ENCODE assay signal across 20 mouse cellular contexts in genomic region chr5:13358770-13359169, GRCm38 (mm10).
"Had no signal": no experiment of that assay in that cellular context is flagged by ENCODE, and none has a peak within 500 bp of the region (broad histone marks: within the 10 kb centered on the region; RNA-seq: fewer than 3 reads in every experiment).

No protein-coding gene starts in this region.

- H3K36me3 ChIP-seq: liver, embryonic 13.5 days; midbrain, embryonic 10.5 days; midbrain, embryonic 15.5 days; neural tube, embryonic 12.5 days; neural tube, embryonic 15.5 days had no signal

- H3K27me3 ChIP-seq: liver, embryonic 13.5 days; megakaryocyte, embryonic 14.5 days; midbrain, embryonic 15.5 days; neural tube, embryonic 12.5 days; neural tube, embryonic 15.5 days had no signal

- ATAC-seq: intestine, embryonic 16.5 days; midbrain, embryonic 15.5 days had no signal

- H3K4me3 ChIP-seq: layer of hippocampus, adult 2 months; liver, embryonic 13.5 days; megakaryocyte, embryonic 14.5 days; midbrain, embryonic 10.5 days; midbrain, embryonic 15.5 days; neural tube, embryonic 12.5 days; neural tube, embryonic 15.5 days had no signal

- H3K9ac ChIP-seq: liver, embryonic 13.5 days; midbrain, embryonic 15.5 days; neural tube, embryonic 12.5 days; neural tube, embryonic 15.5 days had no signal

- H3K27ac ChIP-seq: kidney, postnatal 0 days; layer of hippocampus, adult 2 months; liver, embryonic 13.5 days; midbrain, embryonic 10.5 days; midbrain, embryonic 15.5 days; neural tube, embryonic 12.5 days; neural tube, embryonic 15.5 days; stomach, postnatal 0 days had no signal

- H3K4me1 ChIP-seq: liver, embryonic 13.5 days; midbrain, embryonic 10.5 days; midbrain, embryonic 15.5 days; neural tube, embryonic 12.5 days; neural tube, embryonic 15.5 days had no signal

- H3K4me2 ChIP-seq: liver, embryonic 13.5 days; midbrain, embryonic 15.5 days; neural tube, embryonic 12.5 days; neural tube, embryonic 15.5 days had no signal

- H3K9me3 ChIP-seq: liver, embryonic 13.5 days; midbrain, embryonic 10.5 days; midbrain, embryonic 15.5 days; neural tube, embryonic 12.5 days; neural tube, embryonic 15.5 days had no signal

- DNase-seq: kidney, adult 2 months; kidney, postnatal 25 days; layer of hippocampus, adult 9-11 months; liver, embryonic 13.5 days; lung, adult 2 months; right cerebral cortex, adult 18-20 months; right cerebral cortex, postnatal 14 days; right cerebral cortex, postnatal 4 days; thymus, adult 2 months; thymus, postnatal 14 days; thymus, postnatal 4 days had no signal
